8 mouse cellular contexts compared by ENCODE assay signal in the genomic region with DNA sequence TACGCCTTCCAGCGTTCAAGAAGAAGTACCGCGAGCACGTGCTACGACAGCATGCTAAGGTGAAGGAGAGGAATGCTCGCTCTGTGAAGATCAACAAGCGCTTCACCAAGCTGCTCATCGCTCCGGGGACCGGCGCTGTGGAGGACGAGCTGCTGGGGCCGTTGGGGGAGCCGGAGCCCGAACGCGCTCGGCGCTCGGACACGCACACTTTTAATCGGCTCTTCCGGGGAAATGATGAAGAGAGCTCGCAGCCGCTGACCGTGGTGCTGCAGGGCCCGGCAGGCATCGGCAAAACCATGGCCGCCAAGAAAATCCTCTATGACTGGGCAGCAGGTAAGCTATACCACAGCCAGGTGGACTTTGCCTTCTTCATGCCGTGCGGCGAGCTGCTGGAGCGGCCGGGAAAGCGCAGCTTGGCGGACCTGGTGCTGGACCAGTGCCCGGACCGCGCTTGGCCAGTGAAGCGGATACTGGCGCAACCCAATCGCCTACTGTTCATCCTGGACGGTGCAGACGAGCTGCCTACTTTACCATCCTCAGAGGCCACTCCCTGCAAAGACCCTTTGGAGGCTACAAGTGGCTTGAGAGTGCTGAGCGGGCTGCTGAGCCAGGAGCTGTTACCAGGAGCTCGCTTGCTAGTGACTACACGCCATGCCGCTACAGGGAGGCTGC. TPM values are rescaled to one million over a fixed set of nuclear protein-coding genes. Genes with fewer than 3 reads are reported as not detected.
DNase-seq lines count a peak whose midpoint lies in the region; ATAC-seq and TF ChIP-seq lines count a peak whose summit lies in the region.

No protein-coding gene starts in this region.

- no peaks in the 10 kb centered on the region for H3K9me3 ChIP-seq in lung, embryonic 14.5 days (ENCODE audit: low read depth, low read length)

- H3K4me1 ChIP-seq in lung, embryonic 14.5 days (ENCODE audit: insufficient read depth): no peaks in the 10 kb centered on the region
- peaks cover 19% of the 10 kb centered on the region for H3K4me1 ChIP-seq in olfactory bulb, adult 2 months (ENCODE audit: control insufficient read depth, insufficient read depth, low read length)

- peak overlapping the region; percentile 32 for H3K4me3 ChIP-seq in lung, embryonic 14.5 days (ENCODE audit: low read depth, low read length)
- peak overlapping the region; percentile 35 for H3K4me3 ChIP-seq in olfactory bulb, adult 2 months (ENCODE audit: insufficient read depth, low read depth, low read length)

- peaks cover 55% of the 10 kb centered on the region for H3K27me3 ChIP-seq in lung, embryonic 14.5 days (ENCODE audit: insufficient read depth, low read length)

- no peak for TF ChIP-seq POLR2A in olfactory bulb, adult 2 months (IDR thresholded peaks at IDR 0.05; ENCODE audit: insufficient read depth, low read depth, low read length)

- WGBS in lung, embryonic 14.5 days: under 1% methylated on average over 49 of the region's 49 CpGs
- WGBS in olfactory bulb, adult 2 months: under 1% methylated on average over 49 of the region's 49 CpGs

- H3K36me3 ChIP-seq in lung, embryonic 14.5 days (ENCODE audit: insufficient read depth): no peaks in the 10 kb centered on the region

- TF ChIP-seq CTCF in lung, embryonic 14.5 days (IDR thresholded peaks at IDR 0.05; ENCODE audit: low read depth): no peak
- TF ChIP-seq CTCF in olfactory bulb, adult 2 months (IDR thresholded peaks at IDR 0.05; ENCODE audit: insufficient read depth, low read depth, low read length): no peak

- ATAC-seq in lung, embryonic 14.5 days (ENCODE audit: insufficient read depth): 0 out of 2 replicates have a peak, but pooled peaks have one; percentile 21

- no peak overlapping the region for H3K27ac ChIP-seq in lung, embryonic 14.5 days (ENCODE audit: low read depth)
- H3K27ac ChIP-seq in olfactory bulb, adult 2 months (ENCODE audit: insufficient read depth, low read depth, low read length): no peak overlapping the region

- peak overlapping the region; percentile 61 for H3K4me2 ChIP-seq in lung, embryonic 14.5 days

- H3K9ac ChIP-seq in lung, embryonic 14.5 days: no peak overlapping the region

- DNase-seq in right cerebral cortex, postnatal 10 days (ENCODE audit: low spot score in 2 of 2): peak; percentile 33 to 61
- no peak for DNase-seq in right cerebral cortex, postnatal 36 days (ENCODE audit: low spot score in 2 of 2)
- DNase-seq in cerebellum, adult 9-10 months: peak; percentile 81
- DNase-seq in gastrocnemius, postnatal 10 days: peak; percentile 66
- DNase-seq in kidney, adult 18-20 months: peak; percentile 90
- peak; percentile 60 for DNase-seq in lung, embryonic 14.5 days
- DNase-seq in T-cell, adult 2 months (ENCODE audit: low spot score): no peak

RNA-seq across cellular contexts. Expression of gene Nlrp6, which starts 1.8 kb away (rescaled TPM):
- not detected for total RNA-seq in gastrocnemius, postnatal 10 days (2021)
- 0.08 TPM in 1 of 2 replicates, not detected in the other for polyA plus RNA-seq in lung, embryonic 14.5 days (2014; fragmentation: Nextera tagmentation; extraction: Ambion mirVana)
- polyA plus RNA-seq in olfactory bulb, adult 2 months (2012; ENCODE audit: insufficient read depth, insufficient read length, low replicate concordance, missing spikeins): not detected in 2 replicates

RNA-seq across cellular contexts. Expression of gene Pgghg, which starts 18.7 kb away (rescaled TPM):
- 10 to 100 TPM in 1 of 2 experiments, 1 to 10 TPM in 1; 7.6 to 13.1 TPM for total RNA-seq in gastrocnemius, postnatal 10 days (2021)
- 20.7 and 22.6 TPM in 2 replicates for polyA plus RNA-seq in lung, embryonic 14.5 days (2014; fragmentation: Nextera tagmentation; extraction: Ambion mirVana)
- not detected in 2 replicates for polyA plus RNA-seq in olfactory bulb, adult 2 months (2012; ENCODE audit: insufficient read depth, insufficient read length, low replicate concordance, missing spikeins)

RNA-seq across cellular contexts. Expression of gene Cox8b, which starts 22.3 kb away (rescaled TPM):
- total RNA-seq in gastrocnemius, postnatal 10 days (2021): 1,000 to 10,000 TPM in 1 of 2 experiments, 100 to 1,000 TPM in 1; 998 to 1,003 TPM
- polyA plus RNA-seq in lung, embryonic 14.5 days (2014; fragmentation: Nextera tagmentation; extraction: Ambion mirVana): 1.7 TPM in 1 of 2 replicates, not detected in the other
- polyA plus RNA-seq in olfactory bulb, adult 2 months (2012; ENCODE audit: insufficient read depth, insufficient read length, low replicate concordance, missing spikeins): not detected in 2 replicates

RNA-seq across cellular contexts. Expression of gene Ifitm5, which starts 27.6 kb away (rescaled TPM):
- 1 to 10 TPM in 1 of 2 experiments, under 1 TPM in 1; 0.54 to 6.9 TPM for total RNA-seq in gastrocnemius, postnatal 10 days (2021)
- polyA plus RNA-seq in lung, embryonic 14.5 days (2014; fragmentation: Nextera tagmentation; extraction: Ambion mirVana): 1.0 and 1.3 TPM in 2 replicates
- polyA plus RNA-seq in olfactory bulb, adult 2 months (2012; ENCODE audit: insufficient read depth, insufficient read length, low replicate concordance, missing spikeins): not detected in 2 replicates

RNA-seq across cellular contexts. Expression of gene Gm45717, which starts 33.2 kb away (rescaled TPM):
- not detected for total RNA-seq in gastrocnemius, postnatal 10 days (2021)
- polyA plus RNA-seq in lung, embryonic 14.5 days (2014; fragmentation: Nextera tagmentation; extraction: Ambion mirVana): not detected in 2 replicates
- polyA plus RNA-seq in olfactory bulb, adult 2 months (2012; ENCODE audit: insufficient read depth, insufficient read length, low replicate concordance, missing spikeins): not detected in 2 replicates

Comparison
In these comparisons a context has a peak if more than half of its experiments do, and no peak if none do; other contexts are left out.
1. DNase-seq: peak in right cerebral cortex, postnatal 10 days (2 of 2), cerebellum, adult 9-10 months (single experiment), gastrocnemius, postnatal 10 days (single experiment), kidney, adult 18-20 months (single experiment) and lung, embryonic 14.5 days (single experiment); none in right cerebral cortex, postnatal 36 days (0 of 2) and T-cell, adult 2 months (single experiment).